Mouse (Mus musculus): ENCODE results near the gene Erich2. TPM values are rescaled to one million over a fixed set of nuclear protein-coding genes. Genes with fewer than 3 reads are reported as not detected.
A peak's percentile ranks its signal among the peaks of the same experiment; 100 is the strongest.

Gene Erich2
- total and polyA plus RNA-seq, 2 experiments from 2014 or later, result 0.66 to 3.4 TPM

DNA sequence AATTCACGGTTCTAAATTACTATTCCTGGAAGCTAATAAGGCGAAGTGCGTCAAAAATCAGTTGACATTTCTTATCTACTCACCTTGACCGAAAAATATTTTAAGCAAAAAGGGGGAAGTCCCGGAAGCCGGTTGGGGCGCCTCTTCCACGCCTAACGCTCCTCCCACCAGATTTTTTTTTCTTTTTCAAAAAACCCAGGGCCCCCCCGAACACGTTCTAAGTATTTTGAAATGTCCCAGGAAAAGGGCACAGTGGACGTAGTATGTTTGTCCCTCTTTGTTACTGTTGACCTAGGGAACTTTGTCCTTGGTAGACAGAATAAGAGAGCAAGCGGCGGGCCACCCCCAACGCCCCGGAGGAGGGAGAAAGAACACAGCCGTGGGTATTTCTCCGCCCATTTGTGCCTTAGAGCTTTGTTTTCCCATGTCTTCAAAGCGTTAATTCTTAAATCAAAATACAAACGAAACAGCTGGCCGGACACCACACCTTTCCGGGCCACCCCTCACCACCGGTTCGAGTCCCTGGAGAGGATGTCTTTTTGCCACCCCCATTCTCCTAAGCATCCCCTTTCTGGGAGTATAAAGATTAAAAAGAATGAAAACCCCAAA, 50.3 kb downstream of the Erich2 start:
- H3K36me3 ChIP-seq (ENCODE audit: insufficient read depth, low read length), result no peaks in the 10 kb centered on the region
- peak overlapping the region; percentile 60 for H3K4me2 ChIP-seq (ENCODE audit: low read depth, low read length, poor library complexity, severe bottlenecking)
- 6% methylated on average over 24 of the region's 24 CpGs for WGBS
- peaks cover 12% of the 10 kb centered on the region; the same call in 1 of the 2 replicates for H3K27me3 ChIP-seq (ENCODE audit: insufficient read depth, low read length)
- H3K4me1 ChIP-seq (ENCODE audit: insufficient read depth, low read length), result no peaks in the 10 kb centered on the region
- TF ChIP-seq CTCF (IDR thresholded peaks at IDR 0.05), result no peak
- DNase-seq (ENCODE audit: low spot score) (no peak), ATAC-seq (ENCODE audit: low FRiP score) (no peak)
- H3K4me3 ChIP-seq (ENCODE audit: low read depth, low read length), result peak overlapping the region; percentile 27
- peak overlapping the region; percentile 67 for H3K27ac ChIP-seq (ENCODE audit: low read depth, low read length)
- H3K9ac ChIP-seq (replicated peaks; ENCODE audit: low read length, poor library complexity, severe bottlenecking), result 0 out of 2 replicates have a peak overlapping the region, but pooled peaks have one; percentile 36
- H3K9me3 ChIP-seq (ENCODE audit: low read length), result no peaks in the 10 kb centered on the region

DNA sequence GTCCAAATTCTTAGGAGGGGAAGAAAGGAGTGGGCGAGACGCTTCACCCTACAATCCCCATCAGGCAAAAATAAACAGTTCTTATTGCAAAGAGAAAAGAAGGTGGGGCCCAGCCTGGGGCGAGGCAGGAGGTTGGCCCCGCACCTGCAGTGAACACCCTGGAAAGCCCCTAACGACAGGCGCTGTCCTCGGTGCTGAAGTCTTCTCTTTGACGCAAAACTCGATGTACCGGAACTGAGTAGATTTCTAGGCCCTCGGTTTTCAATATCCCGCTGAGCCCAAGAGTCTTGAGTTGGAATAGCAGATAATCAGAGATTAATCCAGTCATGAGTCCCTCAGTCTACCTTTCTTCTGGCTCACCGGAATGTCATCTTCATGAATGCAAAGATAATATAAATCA, 50.9 kb downstream of the Erich2 start:
- Histone ChIP-seq H3K4me1 (ENCODE audit: insufficient read depth, low read length) (no peaks in the 10 kb centered on the region), H3K4me3 (ENCODE audit: low read depth, low read length) (peak overlapping the region; percentile 27), H3K4me2 (ENCODE audit: low read depth, low read length, poor library complexity, severe bottlenecking) (peak overlapping the region; percentile 60), H3K27ac (ENCODE audit: low read depth, low read length) (peak overlapping the region; percentile 67), H3K27me3 (ENCODE audit: insufficient read depth, low read length) (peaks cover 12% of the 10 kb centered on the region; the same call in 1 of the 2 replicates), H3K9ac (replicated peaks; ENCODE audit: low read length, poor library complexity, severe bottlenecking) (no peak overlapping the region), H3K36me3 (ENCODE audit: insufficient read depth, low read length) (no peaks in the 10 kb centered on the region), H3K9me3 (ENCODE audit: low read length) (no peaks in the 10 kb centered on the region)
- WGBS, result 2% methylated on average over 13 of the region's 13 CpGs
- DNase-seq (ENCODE audit: low spot score) (peak; percentile 51), ATAC-seq (ENCODE audit: low FRiP score) (no peak)
- no peak for TF ChIP-seq CTCF (IDR thresholded peaks at IDR 0.05)

DNA sequence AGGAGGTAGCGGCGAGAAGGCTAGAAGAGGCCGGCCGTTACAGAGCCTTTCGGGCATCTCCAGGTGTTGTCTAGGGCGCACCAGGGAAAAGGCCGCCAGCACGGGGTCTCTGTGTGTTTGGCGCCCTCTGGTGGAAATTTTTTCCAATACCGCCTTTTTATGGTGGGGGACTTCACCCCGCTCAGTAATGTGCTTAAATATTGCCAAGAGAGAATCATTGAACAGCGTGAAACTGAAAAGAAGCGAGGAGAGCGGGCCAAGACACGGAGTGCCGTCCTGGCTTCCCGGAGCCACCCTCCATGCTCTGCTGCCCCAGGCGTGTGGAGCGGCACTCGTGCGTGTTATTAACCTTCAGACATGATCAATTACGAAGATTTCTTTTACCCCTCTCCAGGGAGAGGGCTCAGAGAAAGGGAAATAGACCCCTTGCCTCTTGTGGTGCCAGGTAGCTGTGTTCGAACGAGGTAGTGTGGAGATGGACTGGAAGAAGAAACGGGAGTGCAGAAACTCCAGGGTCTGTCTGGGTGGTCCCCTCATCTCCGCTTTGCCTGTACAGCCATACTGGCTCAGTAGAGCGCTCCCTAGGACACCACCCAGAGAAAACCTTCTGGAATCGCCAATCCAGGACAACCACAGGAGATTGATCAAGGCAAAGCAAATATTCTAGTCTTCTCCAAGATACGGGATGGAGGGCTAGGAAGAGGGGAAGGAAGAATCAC, 52.6 kb downstream of the Erich2 start:
- Histone ChIP-seq H3K36me3 (ENCODE audit: insufficient read depth, low read length) (no peaks in the 10 kb centered on the region), H3K9ac (replicated peaks; ENCODE audit: low read length, poor library complexity, severe bottlenecking) (peak overlapping the region; percentile 73), H3K4me2 (ENCODE audit: low read depth, low read length, poor library complexity, severe bottlenecking) (peak overlapping the region; percentile 60), H3K4me3 (ENCODE audit: low read depth, low read length) (peak overlapping the region; percentile 48), H3K27ac (ENCODE audit: low read depth, low read length) (peak overlapping the region; percentile 88), H3K27me3 (ENCODE audit: insufficient read depth, low read length) (peaks cover 18% of the 10 kb centered on the region), H3K9me3 (ENCODE audit: low read length) (no peaks in the 10 kb centered on the region), H3K4me1 (ENCODE audit: insufficient read depth, low read length) (no peaks in the 10 kb centered on the region)
- TF ChIP-seq CTCF (IDR thresholded peaks at IDR 0.05), result peak; percentile 80
- DNase-seq (ENCODE audit: low spot score), result peak; percentile 84
- WGBS, result under 1% methylated on average over 29 of the region's 29 CpGs
- ATAC-seq (ENCODE audit: low FRiP score), result peak; percentile 42; the same call in 1 of the 2 replicates

DNA sequence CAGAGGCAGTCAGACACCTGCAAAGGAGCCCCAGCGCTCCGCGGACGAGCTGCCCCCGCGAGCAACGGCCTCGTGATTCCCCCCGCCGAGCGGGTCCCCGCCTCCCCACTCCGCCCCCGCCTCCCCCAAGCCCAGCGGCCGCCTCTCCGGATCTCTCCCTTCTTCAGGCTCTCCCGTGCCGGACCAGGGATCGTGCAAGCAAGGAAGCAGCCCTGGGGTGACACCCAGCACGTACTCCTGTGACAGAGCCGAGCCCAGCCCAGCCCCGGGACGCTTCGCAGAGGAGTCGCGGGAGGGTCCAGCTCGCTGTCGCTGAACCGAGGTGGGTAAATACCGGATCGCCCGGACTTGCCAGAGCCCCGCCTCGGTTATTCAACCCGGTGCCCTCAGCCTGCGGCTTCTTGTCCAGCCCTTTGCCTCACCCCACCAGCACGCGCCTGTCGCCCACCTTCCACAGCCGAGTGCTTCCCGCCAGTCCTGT, 53.4 kb downstream of the Erich2 start:
- Histone ChIP-seq H3K4me3 (ENCODE audit: low read depth, low read length) (peak overlapping the region; percentile 48), H3K4me2 (ENCODE audit: low read depth, low read length, poor library complexity, severe bottlenecking) (peak overlapping the region; percentile 60), H3K4me1 (ENCODE audit: insufficient read depth, low read length) (no peaks in the 10 kb centered on the region), H3K9me3 (ENCODE audit: low read length) (no peaks in the 10 kb centered on the region), H3K27me3 (ENCODE audit: insufficient read depth, low read length) (peaks cover 18% of the 10 kb centered on the region), H3K36me3 (ENCODE audit: insufficient read depth, low read length) (no peaks in the 10 kb centered on the region), H3K27ac (ENCODE audit: low read depth, low read length) (peak overlapping the region; percentile 88), H3K9ac (replicated peaks; ENCODE audit: low read length, poor library complexity, severe bottlenecking) (peak overlapping the region; percentile 73)
- WGBS, result under 1% methylated on average over 39 of the region's 42 CpGs
- no peak for TF ChIP-seq CTCF (IDR thresholded peaks at IDR 0.05)
- DNase-seq (ENCODE audit: low spot score) (peak; percentile 45), ATAC-seq (ENCODE audit: low FRiP score) (no peak; the same call in 1 of the 2 replicates)

DNA sequence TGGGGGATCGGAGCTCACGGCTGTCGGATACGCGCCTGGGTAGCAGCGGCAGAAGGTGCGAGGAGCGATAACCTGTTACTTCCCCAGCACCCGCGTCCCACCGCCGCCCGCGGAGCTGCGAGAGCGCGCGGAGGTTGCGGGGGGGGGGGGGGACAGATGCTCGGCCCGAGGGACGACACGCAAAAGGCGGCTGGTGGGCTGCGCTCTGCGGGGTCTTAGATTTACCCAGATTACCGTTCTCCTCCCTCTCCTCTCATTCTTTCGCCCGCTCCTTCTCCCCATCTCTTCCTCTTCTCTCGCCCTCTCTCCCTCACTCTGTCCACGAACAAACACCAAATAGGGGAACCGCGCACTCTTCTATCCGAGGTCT, 54.0 kb downstream of the Erich2 start:
- Histone ChIP-seq H3K27me3 (ENCODE audit: insufficient read depth, low read length) (peaks cover 18% of the 10 kb centered on the region), H3K36me3 (ENCODE audit: insufficient read depth, low read length) (no peaks in the 10 kb centered on the region), H3K4me1 (ENCODE audit: insufficient read depth, low read length) (0 out of 2 replicates have a peak, but pooled peaks cover 2% of the 10 kb centered on the region), H3K4me2 (ENCODE audit: low read depth, low read length, poor library complexity, severe bottlenecking) (peak overlapping the region; percentile 60), H3K27ac (ENCODE audit: low read depth, low read length) (peak overlapping the region; percentile 88), H3K9ac (replicated peaks; ENCODE audit: low read length, poor library complexity, severe bottlenecking) (peak overlapping the region; percentile 73), H3K9me3 (ENCODE audit: low read length) (no peaks in the 10 kb centered on the region), H3K4me3 (ENCODE audit: low read depth, low read length) (peak overlapping the region; percentile 48)
- DNase-seq (ENCODE audit: low spot score) (no peak), ATAC-seq (ENCODE audit: low FRiP score) (no peak)
- no peak for TF ChIP-seq CTCF (IDR thresholded peaks at IDR 0.05)
- WGBS, result 3% methylated on average over 16 of the region's 34 CpGs

Measured in midbrain, postnatal 0 days (tissue).